Mouse (Mus musculus): ENCODE measurements around the gene Ccer1. TPM values are rescaled to one million over a fixed set of nuclear protein-coding genes. Genes with fewer than 3 reads are reported as not detected.
A peak's percentile ranks its signal among the peaks of the same experiment; 100 is the strongest.

Ccer1 gene
- polyA plus RNA-seq, 1 experiment from 2014 or later, result not detected

GRCm38 (mm10) chr10:97689425-97689824 lies 3.4 kb upstream of the Ccer1 start:
- 83% methylated on average over 3 of the region's 3 CpGs for WGBS
- Histone ChIP-seq H3K9ac (ENCODE audit: low read length) (no peak overlapping the region), H3K4me1 (ENCODE audit: control insufficient read depth, insufficient read depth, low read length) (no peaks in the 10 kb centered on the region), H3K27ac (replicated peaks; ENCODE audit: low read depth, low read length) (no peak overlapping the region), H3K4me3 (ENCODE audit: low read depth, low read length) (no peak overlapping the region), H3K9me3 (ENCODE audit: control insufficient read depth, low read length) (no peaks in the 10 kb centered on the region), H3K27me3 (ENCODE audit: control insufficient read depth, insufficient read depth, low read length) (no peaks in the 10 kb centered on the region), H3K4me2 (ENCODE audit: low read depth, severe bottlenecking) (no peak overlapping the region), H3K36me3 (ENCODE audit: control insufficient read depth, insufficient read depth, low read length) (no peaks in the 10 kb centered on the region)
- ATAC-seq (ENCODE audit: insufficient number of reproducible peaks, low FRiP score, low TSS enrichment, low read depth) (no peak), DNase-seq (ENCODE audit: low spot score) (no peak)

- DNase-seq (ENCODE audit: low spot score), result no peak
- Histone ChIP-seq H3K9me3 (ENCODE audit: control insufficient read depth, low read length) (no peaks in the 10 kb centered on the region), H3K4me1 (ENCODE audit: control insufficient read depth, insufficient read depth, low read length) (no peaks in the 10 kb centered on the region), H3K36me3 (ENCODE audit: control insufficient read depth, insufficient read depth, low read length) (no peaks in the 10 kb centered on the region), H3K27ac (replicated peaks; ENCODE audit: low read depth, low read length) (no peak overlapping the region), H3K9ac (ENCODE audit: low read length) (no peak overlapping the region), H3K27me3 (ENCODE audit: control insufficient read depth, insufficient read depth, low read length) (no peaks in the 10 kb centered on the region), H3K4me2 (ENCODE audit: low read depth, severe bottlenecking) (no peak overlapping the region), H3K4me3 (ENCODE audit: low read depth, low read length) (no peak overlapping the region)
- 91% methylated on average over 37 of the region's 37 CpGs for WGBS
- no peak for ATAC-seq (ENCODE audit: insufficient number of reproducible peaks, low FRiP score, low TSS enrichment, low read depth)
Observed at GRCm38 (mm10) chr10:97693398-97694135, 708 bp downstream of the Ccer1 start.

DNA sequence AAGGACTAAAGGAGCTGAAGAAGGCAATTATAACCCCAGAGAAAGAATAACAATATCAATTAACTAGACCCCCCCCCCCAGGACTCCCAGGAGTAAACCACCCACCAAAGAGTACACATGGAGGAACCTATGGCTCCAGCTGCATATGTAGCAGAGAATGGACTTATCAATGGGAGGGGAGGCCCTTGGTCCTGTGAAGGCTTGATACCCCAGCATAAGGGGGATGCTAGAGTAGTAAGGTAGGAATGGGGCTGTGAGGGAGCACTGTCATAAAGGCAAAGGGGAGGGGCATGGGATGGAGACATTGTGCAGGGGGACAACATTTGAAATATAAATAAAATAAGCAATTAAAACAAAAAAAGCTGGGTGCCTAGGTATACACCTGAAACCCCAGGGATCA lies 9.5 kb downstream of the Ccer1 start:
- H3K4me2 ChIP-seq (ENCODE audit: low read depth, severe bottlenecking), result no peak overlapping the region
- no peaks in the 10 kb centered on the region for H3K4me1 ChIP-seq (ENCODE audit: control insufficient read depth, insufficient read depth, low read length)
- no peak overlapping the region for H3K27ac ChIP-seq (replicated peaks; ENCODE audit: low read depth, low read length)
- H3K9me3 ChIP-seq (ENCODE audit: control insufficient read depth, low read length), result no peaks in the 10 kb centered on the region
- DNase-seq (ENCODE audit: low spot score), result no peak
- no peak overlapping the region for H3K9ac ChIP-seq (ENCODE audit: low read length)
- ATAC-seq (ENCODE audit: insufficient number of reproducible peaks, low FRiP score, low TSS enrichment, low read depth), result no peak
- no peak overlapping the region for H3K4me3 ChIP-seq (ENCODE audit: low read depth, low read length)
- H3K36me3 ChIP-seq (ENCODE audit: control insufficient read depth, insufficient read depth, low read length), result no peaks in the 10 kb centered on the region
- H3K27me3 ChIP-seq (ENCODE audit: control insufficient read depth, insufficient read depth, low read length), result no peaks in the 10 kb centered on the region

DNA sequence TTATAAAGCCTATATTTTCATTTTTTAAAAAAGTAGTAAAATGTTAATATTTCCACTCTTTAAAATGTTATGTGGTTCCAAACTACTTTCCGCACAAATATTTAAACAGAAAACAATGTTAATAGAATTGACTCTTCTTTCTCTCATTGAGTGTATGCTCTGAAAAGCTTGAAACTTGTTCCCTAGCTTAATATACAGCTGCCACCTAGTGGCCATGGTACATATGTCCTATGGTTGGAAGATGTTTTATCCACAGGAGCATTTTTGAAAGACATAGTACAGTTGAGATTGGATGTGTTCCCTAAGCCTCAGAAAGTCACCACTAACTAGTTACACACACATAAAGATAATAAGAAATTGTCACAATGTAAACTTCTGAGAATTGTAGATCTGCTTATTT lies 11.7 kb downstream of the Ccer1 start:
- Histone ChIP-seq H3K27me3 (ENCODE audit: control insufficient read depth, insufficient read depth, low read length) (no peaks in the 10 kb centered on the region), H3K9me3 (ENCODE audit: control insufficient read depth, low read length) (no peaks in the 10 kb centered on the region), H3K4me1 (ENCODE audit: control insufficient read depth, insufficient read depth, low read length) (no peaks in the 10 kb centered on the region), H3K4me2 (ENCODE audit: low read depth, severe bottlenecking) (no peak overlapping the region), H3K4me3 (ENCODE audit: low read depth, low read length) (no peak overlapping the region), H3K36me3 (ENCODE audit: control insufficient read depth, insufficient read depth, low read length) (no peaks in the 10 kb centered on the region), H3K9ac (ENCODE audit: low read length) (no peak overlapping the region), H3K27ac (replicated peaks; ENCODE audit: low read depth, low read length) (no peak overlapping the region)
- WGBS, result 57% methylated on average over 1 of the region's 1 CpGs
- DNase-seq (ENCODE audit: low spot score) (peak; percentile 44), ATAC-seq (ENCODE audit: insufficient number of reproducible peaks, low FRiP score, low TSS enrichment, low read depth) (no peak)

DNA sequence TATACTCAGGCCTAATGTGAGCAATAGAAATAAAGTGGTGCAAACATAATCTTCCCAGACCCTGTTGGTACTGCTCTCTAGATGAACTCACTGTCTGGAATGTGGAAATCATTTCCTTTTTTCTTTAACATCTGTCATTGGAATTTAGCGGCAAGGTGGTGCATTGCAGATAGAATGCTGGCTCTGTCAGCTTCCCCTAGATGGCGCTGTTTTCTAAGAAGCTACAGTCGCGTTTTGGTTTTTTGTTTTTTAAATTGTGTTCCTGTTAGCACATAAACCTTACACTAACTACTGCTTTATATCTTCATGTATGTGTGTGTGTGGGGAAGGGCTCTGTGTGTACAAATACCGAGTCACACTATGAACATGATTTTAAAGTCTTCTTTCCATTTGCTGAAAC lies 19.8 kb downstream of the Ccer1 start:
- Histone ChIP-seq H3K4me3 (ENCODE audit: low read depth, low read length) (no peak overlapping the region), H3K36me3 (ENCODE audit: control insufficient read depth, insufficient read depth, low read length) (no peaks in the 10 kb centered on the region), H3K9me3 (ENCODE audit: control insufficient read depth, low read length) (no peaks in the 10 kb centered on the region), H3K4me1 (ENCODE audit: control insufficient read depth, insufficient read depth, low read length) (no peaks in the 10 kb centered on the region), H3K27me3 (ENCODE audit: control insufficient read depth, insufficient read depth, low read length) (no peaks in the 10 kb centered on the region), H3K27ac (replicated peaks; ENCODE audit: low read depth, low read length) (no peak overlapping the region), H3K4me2 (ENCODE audit: low read depth, severe bottlenecking) (no peak overlapping the region), H3K9ac (ENCODE audit: low read length) (no peak overlapping the region)
- ATAC-seq (ENCODE audit: insufficient number of reproducible peaks, low FRiP score, low TSS enrichment, low read depth) (no peak; the same call in 1 of the 2 replicates), DNase-seq (ENCODE audit: low spot score) (peak; percentile 67)
- WGBS, result 5% methylated on average over 5 of the region's 5 CpGs

DNA sequence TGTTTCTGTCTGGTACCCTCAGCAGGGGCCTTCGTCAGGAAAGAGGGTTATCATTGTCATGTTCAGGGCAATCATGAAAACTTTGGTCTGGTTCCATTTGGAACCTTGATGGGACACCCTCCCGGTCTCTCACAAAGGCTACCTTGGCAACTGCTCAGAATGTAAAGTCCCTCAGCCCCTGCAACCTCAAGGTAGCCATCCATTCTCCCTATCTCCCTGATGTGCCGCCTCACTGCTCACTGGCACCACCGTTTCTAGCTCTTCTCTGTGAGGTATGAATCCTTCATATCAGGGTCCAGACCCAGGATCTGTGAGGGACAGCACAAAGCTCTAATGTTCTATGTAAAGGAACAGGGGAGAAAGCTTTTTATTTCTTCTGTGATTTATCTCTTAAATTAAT lies 21.7 kb downstream of the Ccer1 start:
- Histone ChIP-seq H3K4me2 (ENCODE audit: low read depth, severe bottlenecking) (no peak overlapping the region), H3K9ac (ENCODE audit: low read length) (no peak overlapping the region), H3K36me3 (ENCODE audit: control insufficient read depth, insufficient read depth, low read length) (no peaks in the 10 kb centered on the region), H3K4me3 (ENCODE audit: low read depth, low read length) (no peak overlapping the region), H3K27me3 (ENCODE audit: control insufficient read depth, insufficient read depth, low read length) (no peaks in the 10 kb centered on the region), H3K27ac (replicated peaks; ENCODE audit: low read depth, low read length) (no peak overlapping the region), H3K9me3 (ENCODE audit: control insufficient read depth, low read length) (no peaks in the 10 kb centered on the region), H3K4me1 (ENCODE audit: control insufficient read depth, insufficient read depth, low read length) (no peaks in the 10 kb centered on the region)
- 82% methylated on average over 4 of the region's 4 CpGs for WGBS
- ATAC-seq (ENCODE audit: insufficient number of reproducible peaks, low FRiP score, low TSS enrichment, low read depth) (no peak), DNase-seq (ENCODE audit: low spot score) (no peak)

DNA sequence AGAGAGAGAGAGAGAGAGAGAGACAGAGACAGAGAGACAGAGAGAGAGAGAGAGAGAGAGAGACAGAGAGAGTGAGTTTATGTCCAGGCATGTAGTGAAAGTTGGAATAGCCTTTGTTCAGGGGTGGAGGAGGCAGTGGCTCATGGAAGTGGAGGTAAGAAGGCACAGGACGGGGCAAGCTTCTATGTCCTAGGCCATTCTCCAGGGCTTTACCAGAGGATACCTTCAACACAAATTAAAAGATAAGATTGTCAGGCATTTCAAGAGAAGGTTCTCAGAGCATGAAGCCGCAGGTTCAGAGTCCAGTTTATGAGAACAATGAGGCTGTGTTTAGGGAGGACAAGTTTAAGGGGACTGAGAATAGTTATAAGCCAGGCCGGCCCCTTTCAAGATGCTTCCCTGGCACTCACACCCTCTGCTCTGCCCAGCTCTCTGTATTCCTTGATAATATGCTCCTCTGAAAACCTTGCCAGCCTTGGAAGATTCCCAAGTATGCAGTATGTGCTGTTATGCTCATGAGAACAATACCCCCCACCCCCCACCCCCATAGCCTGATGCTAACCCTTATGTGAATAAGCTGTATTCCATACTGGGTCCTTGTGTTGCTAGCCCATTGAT lies 22.5 kb downstream of the Ccer1 start:
- ATAC-seq (ENCODE audit: insufficient number of reproducible peaks, low FRiP score, low TSS enrichment, low read depth) (no peak), DNase-seq (ENCODE audit: low spot score) (no peak)
- Histone ChIP-seq H3K4me1 (ENCODE audit: control insufficient read depth, insufficient read depth, low read length) (no peaks in the 10 kb centered on the region), H3K9ac (ENCODE audit: low read length) (no peak overlapping the region), H3K4me2 (ENCODE audit: low read depth, severe bottlenecking) (no peak overlapping the region), H3K27ac (replicated peaks; ENCODE audit: low read depth, low read length) (no peak overlapping the region), H3K36me3 (ENCODE audit: control insufficient read depth, insufficient read depth, low read length) (no peaks in the 10 kb centered on the region), H3K4me3 (ENCODE audit: low read depth, low read length) (no peak overlapping the region), H3K9me3 (ENCODE audit: control insufficient read depth, low read length) (no peaks in the 10 kb centered on the region), H3K27me3 (ENCODE audit: control insufficient read depth, insufficient read depth, low read length) (no peaks in the 10 kb centered on the region)
- WGBS, result 88% methylated on average over 3 of the region's 3 CpGs

GRCm38 (mm10) chr10:97717233-97717632 lies 24.4 kb downstream of the Ccer1 start:
- no peaks in the 10 kb centered on the region for H3K36me3 ChIP-seq (ENCODE audit: control insufficient read depth, insufficient read depth, low read length)
- 86% methylated on average over 1 of the region's 1 CpGs for WGBS
- no peak overlapping the region for H3K4me3 ChIP-seq (ENCODE audit: low read depth, low read length)
- no peaks in the 10 kb centered on the region for H3K9me3 ChIP-seq (ENCODE audit: control insufficient read depth, low read length)
- no peaks in the 10 kb centered on the region for H3K27me3 ChIP-seq (ENCODE audit: control insufficient read depth, insufficient read depth, low read length)
- DNase-seq (ENCODE audit: low spot score), result no peak
- H3K9ac ChIP-seq (ENCODE audit: low read length), result no peak overlapping the region
- H3K4me2 ChIP-seq (ENCODE audit: low read depth, severe bottlenecking), result no peak overlapping the region
- H3K27ac ChIP-seq (replicated peaks; ENCODE audit: low read depth, low read length), result no peak overlapping the region
- no peak for ATAC-seq (ENCODE audit: insufficient number of reproducible peaks, low FRiP score, low TSS enrichment, low read depth)
- no peaks in the 10 kb centered on the region for H3K4me1 ChIP-seq (ENCODE audit: control insufficient read depth, insufficient read depth, low read length)

DNA sequence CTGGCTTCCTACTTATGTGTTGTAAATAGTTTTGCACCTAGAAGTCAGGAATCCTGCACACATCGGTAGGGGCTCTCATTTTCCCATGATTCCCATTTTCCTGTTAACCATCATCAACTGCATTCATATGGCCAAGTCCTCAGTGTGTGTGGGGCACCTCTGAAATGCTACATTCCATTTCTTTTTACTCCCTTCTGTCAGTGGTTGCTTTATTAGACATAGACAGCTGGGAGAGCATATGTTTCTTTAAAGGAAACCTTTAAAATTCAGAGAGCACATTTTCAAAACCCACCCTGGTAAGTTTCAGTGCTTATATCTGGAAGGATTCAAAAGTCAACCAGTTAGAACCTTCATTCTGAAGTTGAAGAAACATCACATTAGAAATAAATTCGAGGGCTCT lies 25.2 kb downstream of the Ccer1 start:
- Histone ChIP-seq H3K36me3 (ENCODE audit: control insufficient read depth, insufficient read depth, low read length) (no peaks in the 10 kb centered on the region), H3K4me1 (ENCODE audit: control insufficient read depth, insufficient read depth, low read length) (no peaks in the 10 kb centered on the region), H3K4me2 (ENCODE audit: low read depth, severe bottlenecking) (no peak overlapping the region), H3K27ac (replicated peaks; ENCODE audit: low read depth, low read length) (no peak overlapping the region), H3K9ac (ENCODE audit: low read length) (no peak overlapping the region), H3K27me3 (ENCODE audit: control insufficient read depth, insufficient read depth, low read length) (no peaks in the 10 kb centered on the region), H3K4me3 (ENCODE audit: low read depth, low read length) (no peak overlapping the region), H3K9me3 (ENCODE audit: control insufficient read depth, low read length) (no peaks in the 10 kb centered on the region)
- WGBS, result 77% methylated on average over 2 of the region's 2 CpGs
- no peak for DNase-seq (ENCODE audit: low spot score)
- ATAC-seq (ENCODE audit: insufficient number of reproducible peaks, low FRiP score, low TSS enrichment, low read depth), result no peak

Data from limb, embryonic 11.5 days (tissue).